Mouse (Mus musculus) heart, embryonic 11.5 days (tissue): ENCODE data around the gene Stx5a. TPM values are rescaled to one million over a fixed set of nuclear protein-coding genes. Genes with fewer than 3 reads are reported as not detected.

Experiments used
- ATAC-seq: fragments of 200-750 bp; cut with Nextera tagmentation; replicated peaks from 2 replicates; pipeline ENCODE4 v1.8.0; 2017; ENCODE audit warnings: moderate library complexity; ENCODE audit not compliant: insufficient number of reproducible peaks, low FRiP score, low TSS enrichment
- H3K27ac ChIP-seq: fragments of 300-500 bp; sonication (generic); 2 replicates; pipeline ENCODE4 v1.5.1; 2014; ENCODE audit warnings: mild to moderate bottlenecking, low read depth, low read length
- H3K27me3 ChIP-seq: fragments of 300-500 bp; sonication (generic); 2 replicates; pipeline ENCODE4 v1.6.1; 2014; ENCODE audit warnings: mild to moderate bottlenecking, low read length, mixed read lengths; ENCODE audit not compliant: control insufficient read depth, insufficient read depth
- H3K36me3 ChIP-seq: fragments of 300-500 bp; sonication (generic); 2 replicates; pipeline ENCODE4 v1.6.1; 2014; ENCODE audit warnings: mild to moderate bottlenecking, low read length, moderate library complexity, mixed read lengths; ENCODE audit not compliant: control insufficient read depth, insufficient read depth
- H3K4me1 ChIP-seq: fragments of 300-500 bp; sonication (generic); 2 replicates; pipeline ENCODE4 v1.6.1; 2014; ENCODE audit warnings: low read length; ENCODE audit not compliant: control insufficient read depth, insufficient read depth
- H3K4me2 ChIP-seq: fragments of 300-500 bp; sonication (generic); 2 replicates; pipeline ENCODE4 v1.6.1; 2014; ENCODE audit warnings: mild to moderate bottlenecking, moderate library complexity
- H3K4me3 ChIP-seq: fragments of 300-500 bp; sonication (generic); 2 replicates; pipeline ENCODE4 v1.5.1; 2014; ENCODE audit warnings: low read depth, low read length
- H3K9ac ChIP-seq: fragments of 300-500 bp; sonication (generic); 2 replicates; pipeline ENCODE4 v1.6.1; 2014; ENCODE audit warnings: mild to moderate bottlenecking, low read depth, low read length, moderate library complexity
- H3K9me3 ChIP-seq: fragments of 300-500 bp; sonication (generic); replicated peaks from 2 replicates; pipeline ENCODE4 v1.6.1; 2016; ENCODE audit warnings: low read length; ENCODE audit not compliant: control insufficient read depth
- WGBS: fragments of 180-500 bp; shearing (Covaris S2); extraction: QIAGEN DNeasy Blood & Tissue Kit; methylation state at CpG from one replicate; pipeline ENCODE4 v1.1.7; 2014; ENCODE audit not compliant: insufficient replicate concordance; 5-methylcytosine and 5-hydroxymethylcytosine counted together
- polyA plus RNA-seq: library from polyadenylated mRNA; unstranded; fragments of >200 nt; fragmentation: Nextera tagmentation; extraction: Ambion mirVana; gene quantifications from 2 replicates; pipeline ENCODE4 v1.2.1, GENCODE M21; 2014

Stx5a gene
- polyA plus RNA-seq, 1 experiment from 2014 or later: 85.1 TPM

GRCm38 (mm10) chr19:8706132-8706667, 35.0 kb upstream of the Stx5a start:
- Histone ChIP-seq H3K36me3 (peaks cover 28% of the 10 kb centered on the region), H3K27me3 (no peaks in the 10 kb centered on the region)
- ATAC-seq: no peak

DNA sequence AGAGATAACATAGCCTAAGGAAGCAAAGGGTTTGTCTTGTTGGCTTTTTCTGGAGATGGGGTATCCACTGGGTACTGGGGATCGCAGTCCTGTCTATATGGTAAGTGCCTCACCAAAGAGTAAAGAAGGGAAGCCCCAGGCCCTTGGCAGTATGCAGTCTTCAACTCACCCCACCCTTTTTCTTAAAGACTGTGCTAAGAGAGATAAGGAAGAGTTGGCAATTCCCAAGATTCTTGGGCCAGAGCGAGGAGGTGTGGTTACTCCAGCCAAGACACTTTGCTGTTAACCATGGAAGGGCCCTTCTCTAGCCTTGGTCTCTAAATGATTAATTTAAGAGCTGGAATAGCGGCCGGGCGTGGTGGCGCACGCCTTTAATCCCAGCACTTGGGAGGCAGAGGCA, 34.3 kb upstream of the Stx5a start:
- Histone ChIP-seq H3K27me3 (no peaks in the 10 kb centered on the region), H3K9me3 (no peaks in the 10 kb centered on the region), H3K36me3 (peaks cover 34% of the 10 kb centered on the region), H3K4me2 (no peak overlapping the region), H3K4me3 (no peak overlapping the region), H3K27ac (no peak overlapping the region), H3K4me1 (peaks cover 10% of the 10 kb centered on the region), H3K9ac (no peak overlapping the region)
- WGBS: 91% methylated on average over 7 of the region's 7 CpGs
- no peak for ATAC-seq

More at GRCm38 (mm10) chr19:8706132-8706667, 35.0 kb upstream of the Stx5a start:
- H3K27ac ChIP-seq: no peak overlapping the region
- peaks cover 4% of the 10 kb centered on the region; the same call in 1 of the 2 replicates for H3K4me1 ChIP-seq
- H3K4me3 ChIP-seq: no peak overlapping the region
- H3K4me2 ChIP-seq: no peak overlapping the region
- WGBS: 82% methylated on average over 7 of the region's 7 CpGs
- no peak overlapping the region for H3K9ac ChIP-seq
- no peaks in the 10 kb centered on the region for H3K9me3 ChIP-seq

GRCm38 (mm10) chr19:8708954-8709353, 32.3 kb upstream of the Stx5a start:
- ATAC-seq: no peak
- Histone ChIP-seq H3K36me3 (peaks cover 36% of the 10 kb centered on the region), H3K9ac (no peak overlapping the region), H3K9me3 (no peaks in the 10 kb centered on the region), H3K27ac (no peak overlapping the region), H3K4me3 (no peak overlapping the region), H3K27me3 (no peaks in the 10 kb centered on the region), H3K4me1 (peaks cover 14% of the 10 kb centered on the region), H3K4me2 (no peak overlapping the region)
- WGBS: 94% methylated on average over 8 of the region's 8 CpGs

DNA sequence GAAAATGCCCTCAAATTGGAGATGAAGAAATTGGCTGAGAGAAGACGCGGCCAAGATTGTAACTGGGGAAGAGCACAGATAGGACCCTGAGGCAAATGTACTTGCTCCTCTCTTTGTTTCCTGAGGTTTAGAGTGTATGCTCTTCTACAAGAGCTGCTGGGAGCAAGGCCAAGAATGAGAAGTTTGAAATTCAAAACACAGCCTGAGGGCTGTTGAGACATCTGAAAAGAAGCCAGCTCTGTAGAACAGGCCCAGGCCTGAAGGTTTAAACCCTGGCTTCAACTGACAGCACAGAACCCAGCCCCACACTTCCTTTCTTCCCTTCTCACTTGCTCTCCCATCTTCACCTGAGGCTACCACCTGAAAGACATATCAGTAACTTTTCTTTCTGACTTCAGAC, 31.2 kb upstream of the Stx5a start:
- ATAC-seq: no peak
- Histone ChIP-seq H3K27ac (no peak overlapping the region), H3K36me3 (peaks cover 36% of the 10 kb centered on the region), H3K4me2 (no peak overlapping the region), H3K9me3 (no peaks in the 10 kb centered on the region), H3K4me3 (no peak overlapping the region), H3K9ac (no peak overlapping the region), H3K4me1 (peaks cover 17% of the 10 kb centered on the region), H3K27me3 (no peaks in the 10 kb centered on the region)
- 95% methylated on average over 2 of the region's 2 CpGs for WGBS

DNA sequence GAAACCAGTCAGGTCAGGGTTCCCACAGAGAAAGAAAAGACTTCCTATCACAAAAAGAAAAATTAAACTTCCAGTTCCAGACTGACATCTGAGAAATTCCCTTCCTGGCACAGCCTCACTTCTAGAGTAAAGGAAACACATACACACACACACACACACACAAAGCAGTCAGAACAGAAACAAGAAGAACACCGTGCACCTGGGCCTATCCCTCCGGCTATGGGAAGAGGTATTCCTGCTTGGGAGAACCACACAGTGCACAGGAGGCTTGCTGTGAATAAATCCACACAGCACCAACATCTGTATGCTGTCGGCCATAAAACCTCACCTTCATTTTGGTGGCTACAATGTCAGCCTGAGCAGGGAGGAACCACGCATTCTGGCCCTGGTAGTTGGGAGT, 29.7 kb upstream of the Stx5a start:
- peak overlapping the region; percentile 90 for H3K9ac ChIP-seq
- H3K36me3 ChIP-seq: peaks cover 36% of the 10 kb centered on the region
- WGBS: 75% methylated on average over 4 of the region's 4 CpGs
- peaks cover 17% of the 10 kb centered on the region for H3K4me1 ChIP-seq
- no peak for ATAC-seq
- H3K27me3 ChIP-seq: no peaks in the 10 kb centered on the region
- H3K9me3 ChIP-seq: no peaks in the 10 kb centered on the region
- H3K4me3 ChIP-seq: peak overlapping the region; percentile 72
- no peak overlapping the region for H3K27ac ChIP-seq
- H3K4me2 ChIP-seq: peak overlapping the region; percentile 68

GRCm38 (mm10) chr19:8711949-8712869, 29.0 kb upstream of the Stx5a start:
- peaks cover 17% of the 10 kb centered on the region for H3K4me1 ChIP-seq
- H3K36me3 ChIP-seq: peaks cover 36% of the 10 kb centered on the region
- no peak for ATAC-seq
- WGBS: 51% methylated on average over 10 of the region's 10 CpGs
- H3K27ac ChIP-seq: peak overlapping the region; percentile 88
- H3K9ac ChIP-seq: peak overlapping the region; percentile 90
- no peaks in the 10 kb centered on the region for H3K27me3 ChIP-seq
- H3K4me3 ChIP-seq: peak overlapping the region; percentile 72
- H3K4me2 ChIP-seq: peak overlapping the region; percentile 68
- H3K9me3 ChIP-seq: no peaks in the 10 kb centered on the region

DNA sequence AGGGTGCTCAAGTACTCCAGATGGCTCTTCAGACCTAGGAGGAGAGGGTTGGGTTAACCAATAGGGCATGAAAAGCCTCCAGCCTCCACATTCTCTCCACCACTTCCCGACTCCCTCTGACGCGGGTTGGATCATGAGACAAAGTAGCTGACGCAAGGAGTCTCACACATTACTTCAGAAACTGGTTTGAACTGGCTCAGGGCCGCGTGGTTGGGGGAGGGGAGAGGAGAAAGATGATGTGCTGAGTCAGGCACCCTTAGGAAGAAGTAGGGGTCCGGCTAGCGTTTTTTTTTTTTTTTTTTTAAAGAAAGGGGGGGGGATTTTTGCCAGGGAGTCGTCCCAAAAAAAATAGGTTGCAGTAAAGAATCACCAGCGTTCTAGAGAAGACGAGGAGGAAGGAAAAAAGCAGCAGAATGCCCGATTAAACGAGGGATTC, 28.3 kb upstream of the Stx5a start:
- Histone ChIP-seq H3K9ac (peak overlapping the region; percentile 90), H3K27me3 (no peaks in the 10 kb centered on the region), H3K4me3 (peak overlapping the region; percentile 72), H3K27ac (peak overlapping the region; percentile 88), H3K4me1 (peaks cover 17% of the 10 kb centered on the region), H3K9me3 (no peaks in the 10 kb centered on the region), H3K36me3 (peaks cover 30% of the 10 kb centered on the region), H3K4me2 (peak overlapping the region; percentile 68)
- ATAC-seq: peak; percentile 43; the same call in 1 of the 2 replicates
- under 1% methylated on average over 13 of the region's 13 CpGs for WGBS

DNA sequence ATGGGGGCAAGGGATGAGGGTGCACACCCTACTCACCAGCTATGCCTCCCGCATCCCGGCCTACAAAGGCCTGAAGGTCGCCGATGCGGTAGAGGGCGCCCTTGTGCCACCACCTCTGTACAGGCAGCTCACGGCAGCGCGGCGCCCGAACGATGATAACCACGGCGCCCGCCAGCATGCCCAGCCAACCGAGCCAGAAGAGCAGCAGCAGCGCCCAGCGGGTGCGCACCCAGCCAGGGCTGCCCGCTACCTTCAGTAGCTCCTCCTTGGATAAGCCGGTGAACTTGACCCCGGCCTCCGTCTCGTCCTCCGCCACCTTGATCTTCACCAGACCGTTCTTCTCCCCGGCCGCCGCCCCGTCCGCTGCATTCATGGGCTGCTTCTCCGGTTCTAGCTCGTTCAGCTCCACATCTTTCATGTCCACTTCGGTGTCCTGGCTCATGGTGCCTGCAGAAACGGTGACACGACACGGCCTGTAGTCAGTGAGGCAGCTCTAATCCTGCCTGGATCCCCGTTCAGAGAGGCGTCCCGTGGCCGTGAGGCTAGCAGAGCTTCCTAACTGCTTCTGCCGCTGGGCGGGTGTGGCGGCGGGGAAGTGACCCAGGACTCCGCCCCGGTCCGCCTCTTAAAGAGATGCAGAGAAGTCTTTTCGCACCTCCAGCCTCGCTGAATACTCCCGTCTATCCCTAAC, 27.8 kb upstream of the Stx5a start:
- H3K36me3 ChIP-seq: peaks cover 25% of the 10 kb centered on the region
- ATAC-seq: peak; percentile 91
- peak overlapping the region; percentile 72 for H3K4me3 ChIP-seq
- no peaks in the 10 kb centered on the region for H3K9me3 ChIP-seq
- WGBS: under 1% methylated on average over 51 of the region's 51 CpGs
- H3K27me3 ChIP-seq: no peaks in the 10 kb centered on the region
- peak overlapping the region; percentile 68 for H3K4me2 ChIP-seq
- H3K4me1 ChIP-seq: peaks cover 17% of the 10 kb centered on the region
- H3K9ac ChIP-seq: peak overlapping the region; percentile 90
- H3K27ac ChIP-seq: peak overlapping the region; percentile 88
